Mouse (Mus musculus) G1E (cell line): ENCODE results near the gene Tubb4b.

Experiments
- CTCF ChIP-seq: IDR thresholded peaks from 2 replicates; pipeline ENCODE4 v1.5.1; 2012; ENCODE audit warnings: low read depth, low read length, inconsistent platforms, mixed read lengths
- GATA1 ChIP-seq: IDR thresholded peaks from 2 replicates; pipeline ENCODE4 v1.6.1; 2012; ENCODE audit warnings: borderline replicate concordance, low read length, inconsistent platforms, mixed read lengths
- GATA2 ChIP-seq: IDR thresholded peaks from 2 replicates; pipeline ENCODE4 v1.6.1; 2012; ENCODE audit warnings: low read depth, low read length, inconsistent platforms, borderline replicate concordance
- POLR2AphosphoS5 ChIP-seq: IDR thresholded peaks from 2 replicates; pipeline ENCODE4 v1.6.1; 2012; ENCODE audit warnings: low read depth, low read length, inconsistent platforms; ENCODE audit not compliant: insufficient replicate concordance
- TAL1 ChIP-seq: conservative IDR thresholded peaks from 2 replicates; pipeline ENCODE4 v1.6.1; 2012; ENCODE audit warnings: low read depth, low read length, inconsistent platforms, mixed read lengths

DNA sequence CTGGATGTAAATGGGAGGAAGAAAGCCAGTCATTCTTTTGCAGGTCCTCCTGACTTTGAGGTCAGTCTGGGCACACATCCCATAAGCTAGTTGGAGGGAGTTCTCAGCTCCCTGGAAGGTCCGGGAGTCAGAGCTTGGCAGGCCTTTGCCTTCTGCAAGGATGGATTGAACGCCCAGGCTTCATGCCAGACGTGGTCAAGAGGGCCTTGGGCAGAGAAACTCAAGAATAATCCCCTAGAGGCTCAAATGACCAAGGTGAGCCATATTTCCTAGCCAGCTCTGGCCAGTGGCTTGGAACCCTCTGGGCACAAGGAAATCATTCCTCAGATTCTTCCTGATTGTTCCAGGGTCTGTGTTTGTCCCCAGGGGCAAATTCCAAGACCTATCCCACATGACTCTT lies 40.3 kb upstream of the Tubb4b start:
- no peak for TF ChIP-seq CTCF
- TF ChIP-seq GATA1: no peak
- TF ChIP-seq TAL1: no peak
- TF ChIP-seq GATA2: no peak
- TF ChIP-seq POLR2AphosphoS5: no peak
